Mouse (Mus musculus) layer of hippocampus, adult 2 months (tissue): Measurements from ENCODE around the gene Gnat2. TPM values are rescaled to one million over a fixed set of nuclear protein-coding genes. Genes with fewer than 3 reads are reported as not detected.

Source experiments
- DNase-seq, 2 experiments: peaks; one replicate each; pipeline ENCODE4 v3.0.0; 2022; ENCODE audit warnings: low spot score in 2 of 2
- H3K27ac ChIP-seq: fragments of 200-600 bp; 2 replicates; pipeline ENCODE4 v1.8.1; 2022
- H3K4me3 ChIP-seq: fragments of 200-600 bp; 2 replicates; pipeline ENCODE4 v1.8.1; 2022; ENCODE audit warnings: mild to moderate bottlenecking
- CTCF ChIP-seq: fragments of 200-600 bp; conservative IDR thresholded peaks from 2 replicates; pipeline ENCODE4 v1.8.1; 2022; ENCODE audit warnings: antibody characterized with exemption, mild to moderate bottlenecking, moderate library complexity
- total RNA-seq, 2 experiments: library from RNA; stranded (reverse); gene quantifications; 2 replicates each; pipeline ENCODE4 v1.2.3; 2021

Gene Gnat2
- total RNA-seq, 2 experiments from 2014 or later = not detected

- no peak for DNase-seq
- Histone ChIP-seq H3K4me3 (no peak overlapping the region), H3K27ac (no peak overlapping the region)
- TF ChIP-seq CTCF = no peak
Observed at GRCm38 (mm10) chr3:108087329-108087728, 5.3 kb upstream of the Gnat2 start.

DNA sequence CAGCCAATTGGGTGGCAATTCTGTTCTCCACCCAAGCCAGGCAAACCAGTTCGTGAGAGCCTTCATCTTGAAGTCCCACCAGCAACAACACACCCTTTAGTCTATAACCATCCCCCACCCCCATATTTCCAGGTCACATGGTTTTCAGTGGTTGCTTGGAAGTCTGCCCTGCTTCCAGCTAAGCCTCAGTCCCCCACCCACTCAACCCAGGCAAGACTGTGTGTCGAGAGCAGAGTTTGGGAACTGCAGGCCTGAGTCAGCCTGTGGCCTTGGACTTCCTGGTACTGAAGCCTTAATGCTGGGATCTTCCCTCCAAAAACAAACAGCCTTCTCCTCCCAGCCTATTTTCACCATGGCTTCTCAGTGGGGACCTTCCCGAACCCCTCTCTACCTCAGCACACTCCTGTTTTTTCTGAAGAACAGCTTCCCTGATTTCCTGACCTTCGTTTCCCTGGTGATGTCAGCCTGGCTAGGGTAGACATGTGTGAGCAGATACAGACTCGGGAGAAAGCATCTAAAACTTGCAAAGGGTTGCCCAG lies 3.7 kb upstream of the Gnat2 start:
- no peak for TF ChIP-seq CTCF
- H3K4me3 ChIP-seq = no peak overlapping the region
- H3K27ac ChIP-seq = peak overlapping the region; percentile 53; the same call in 1 of the 2 replicates
- DNase-seq = no peak

DNA sequence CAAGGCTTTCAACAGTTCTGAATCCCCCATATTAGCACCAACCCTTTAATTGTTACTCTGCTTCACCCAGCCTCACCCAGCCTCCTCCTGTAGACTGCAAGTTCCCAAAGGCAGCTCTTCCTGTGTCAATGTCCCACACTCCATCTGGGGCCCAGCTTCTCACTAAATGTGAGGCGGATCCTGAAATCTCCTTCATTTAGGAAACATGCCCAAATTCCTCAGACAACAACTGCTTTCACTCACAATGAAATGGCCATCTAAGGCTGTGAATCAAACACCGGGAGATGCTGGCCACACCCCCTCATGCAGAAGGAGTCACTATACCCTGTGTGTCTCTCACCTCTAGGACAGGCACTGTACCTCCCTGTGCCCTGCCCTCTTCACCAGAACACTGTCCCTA lies 2.7 kb upstream of the Gnat2 start:
- Histone ChIP-seq H3K27ac (no peak overlapping the region), H3K4me3 (no peak overlapping the region)
- DNase-seq = no peak
- no peak for TF ChIP-seq CTCF

GRCm38 (mm10) chr3:108090561-108090960 lies 2.0 kb upstream of the Gnat2 start:
- DNase-seq = no peak
- no peak overlapping the region for H3K4me3 ChIP-seq
- H3K27ac ChIP-seq = no peak overlapping the region
- TF ChIP-seq CTCF = no peak

DNA sequence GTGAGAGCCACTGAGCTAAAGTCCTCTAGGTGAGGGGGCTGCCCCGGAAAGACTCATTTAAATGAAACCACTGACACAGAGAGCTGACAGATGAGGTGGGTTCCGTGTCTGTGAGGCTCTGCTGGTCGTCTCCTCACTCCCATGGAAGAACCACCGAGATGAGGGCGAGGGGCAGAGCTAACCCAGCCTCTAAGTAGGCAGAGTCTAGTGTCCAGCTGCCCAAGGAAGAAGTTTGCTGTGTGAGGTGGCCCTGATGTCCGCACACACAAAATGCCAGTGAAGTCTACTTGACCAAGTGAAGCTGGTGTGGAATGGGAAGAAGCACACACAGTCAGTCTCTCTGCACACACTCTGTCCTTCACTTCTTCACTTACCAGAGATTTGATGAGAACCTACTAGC lies 559 bp upstream of the Gnat2 start:
- TF ChIP-seq CTCF = no peak
- Histone ChIP-seq H3K27ac (no peak overlapping the region), H3K4me3 (no peak overlapping the region)
- DNase-seq = no peak

DNA sequence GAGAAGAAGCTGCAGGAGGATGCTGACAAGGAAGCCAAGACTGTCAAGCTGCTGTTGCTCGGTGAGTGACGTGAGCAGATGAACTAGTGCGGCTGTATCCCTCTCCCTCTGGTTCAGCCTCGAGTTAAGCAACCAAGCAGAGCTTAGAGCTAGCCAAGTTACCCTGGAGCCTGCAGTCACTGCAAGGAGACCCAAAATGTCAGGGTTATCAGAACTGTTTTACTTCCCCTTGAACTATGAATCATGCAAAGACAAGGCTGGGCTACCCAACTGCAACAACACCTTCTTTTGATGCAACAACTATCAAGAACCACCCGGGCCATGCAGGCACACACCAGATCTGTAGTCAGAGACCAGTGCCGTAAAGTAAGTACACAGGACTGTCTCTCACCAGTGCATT lies 717 bp downstream of the Gnat2 start:
- no peak for TF ChIP-seq CTCF
- no peak for DNase-seq
- no peak overlapping the region for H3K27ac ChIP-seq
- no peak overlapping the region for H3K4me3 ChIP-seq

DNA sequence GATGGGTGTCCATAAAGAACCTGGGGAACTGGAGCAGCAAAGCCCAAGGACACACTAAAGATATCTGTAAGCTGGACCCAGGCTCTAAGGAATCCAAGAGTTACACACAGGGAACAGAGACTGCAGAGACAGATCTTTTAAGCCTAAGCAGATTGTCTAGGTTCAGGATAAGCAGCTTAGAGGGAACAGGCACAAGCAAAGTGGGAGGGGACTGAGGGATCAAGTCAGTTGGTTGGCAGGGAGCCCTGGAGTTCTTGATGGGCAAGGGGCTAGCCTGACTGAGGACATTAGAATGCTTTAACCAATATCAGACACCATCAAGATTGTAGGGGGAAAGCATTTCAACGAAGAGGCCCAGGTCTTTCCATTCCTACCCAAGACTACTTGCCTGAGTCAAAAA lies 1.6 kb downstream of the Gnat2 start:
- no peak for DNase-seq
- Histone ChIP-seq H3K27ac (no peak overlapping the region), H3K4me3 (no peak overlapping the region)
- TF ChIP-seq CTCF = no peak

DNA sequence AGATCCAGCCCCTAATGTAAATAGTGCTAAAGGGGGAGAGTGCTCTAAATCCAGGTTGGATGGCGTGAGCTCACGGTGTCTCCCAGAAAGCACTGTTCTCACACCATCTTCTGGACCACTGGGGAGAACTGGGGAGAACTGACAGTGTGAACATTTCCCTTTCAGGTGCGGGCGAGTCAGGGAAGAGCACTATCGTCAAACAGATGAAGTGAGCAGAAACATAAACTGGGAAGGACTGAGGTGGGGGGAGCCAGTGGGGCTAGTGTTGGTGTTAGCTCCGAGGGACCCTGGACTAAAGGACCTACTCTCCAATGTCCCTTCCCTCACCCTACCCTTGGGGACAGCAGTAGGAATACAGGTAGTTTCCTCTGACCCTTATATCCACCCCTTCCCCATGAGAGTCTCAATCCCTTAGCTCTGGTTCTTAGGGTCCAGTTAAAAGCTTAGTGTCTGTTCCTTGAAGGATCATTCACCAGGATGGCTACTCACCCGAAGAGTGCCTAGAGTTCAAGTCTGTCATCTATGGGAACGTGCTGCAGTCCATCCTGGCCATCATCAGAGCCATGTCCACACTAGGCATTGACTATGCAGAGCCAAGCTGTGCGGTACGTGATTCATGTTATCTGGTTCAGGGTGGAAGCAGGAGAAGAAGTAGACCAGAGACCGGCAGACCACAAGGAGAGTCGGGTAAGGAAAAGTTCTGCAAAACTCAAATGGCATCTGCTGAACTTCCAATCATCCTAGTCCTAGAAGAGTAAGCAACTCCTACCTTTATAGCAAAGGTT lies 2.6 kb downstream of the Gnat2 start:
- H3K4me3 ChIP-seq = no peak overlapping the region
- DNase-seq = no peak
- no peak for TF ChIP-seq CTCF
- H3K27ac ChIP-seq = no peak overlapping the region

GRCm38 (mm10) chr3:108096226-108096625 lies 3.6 kb downstream of the Gnat2 start:
- Histone ChIP-seq H3K4me3 (no peak overlapping the region), H3K27ac (no peak overlapping the region)
- DNase-seq = no peak
- TF ChIP-seq CTCF = no peak

DNA sequence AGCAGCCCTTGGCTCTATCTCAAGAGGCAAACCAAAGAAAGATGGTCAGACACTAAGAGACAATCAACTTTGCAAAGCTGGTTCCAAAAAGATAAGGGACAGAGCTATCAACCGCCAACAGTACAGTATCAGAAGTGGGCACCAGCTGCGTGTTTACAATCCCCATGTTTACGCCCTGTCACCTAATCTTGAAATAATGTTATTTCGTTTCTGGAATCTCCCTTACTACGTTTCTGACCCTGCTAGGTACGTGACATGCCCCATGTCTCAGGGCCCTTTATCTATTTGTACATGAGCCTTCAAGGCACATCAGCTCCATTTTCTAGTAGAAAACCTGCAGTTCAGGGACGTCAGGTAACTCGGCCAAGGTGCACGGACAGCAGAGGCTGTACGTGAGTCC lies 4.1 kb downstream of the Gnat2 start:
- H3K27ac ChIP-seq = no peak overlapping the region
- no peak overlapping the region for H3K4me3 ChIP-seq
- TF ChIP-seq CTCF = no peak
- no peak for DNase-seq

- Histone ChIP-seq H3K27ac (no peak overlapping the region), H3K4me3 (no peak overlapping the region)
- TF ChIP-seq CTCF = no peak
- DNase-seq = no peak
Observed at GRCm38 (mm10) chr3:108097656-108098055, 5.1 kb downstream of the Gnat2 start.

- no peak overlapping the region for H3K27ac ChIP-seq
- TF ChIP-seq CTCF = no peak
- DNase-seq = no peak
- no peak overlapping the region for H3K4me3 ChIP-seq
Observed at GRCm38 (mm10) chr3:108098316-108098715, 5.7 kb downstream of the Gnat2 start.

GRCm38 (mm10) chr3:108101594-108101993 lies 9.0 kb downstream of the Gnat2 start:
- TF ChIP-seq CTCF = no peak
- Histone ChIP-seq H3K27ac (peak overlapping the region; percentile 10; the same call in 1 of the 2 replicates), H3K4me3 (no peak overlapping the region)
- DNase-seq = no peak

GRCm38 (mm10) chr3:108102075-108102474 lies 9.5 kb downstream of the Gnat2 start:
- H3K27ac ChIP-seq = peak overlapping the region; percentile 48; the same call in 1 of the 2 replicates

More at GRCm38 (mm10) chr3:108102075-108102474, 9.5 kb downstream of the Gnat2 start:
- TF ChIP-seq CTCF = no peak
- no peak for DNase-seq
- no peak overlapping the region for H3K4me3 ChIP-seq
